Mouse (Mus musculus): ENCODE data around the gene Ccdc93.

The Ccdc93 gene

DNA sequence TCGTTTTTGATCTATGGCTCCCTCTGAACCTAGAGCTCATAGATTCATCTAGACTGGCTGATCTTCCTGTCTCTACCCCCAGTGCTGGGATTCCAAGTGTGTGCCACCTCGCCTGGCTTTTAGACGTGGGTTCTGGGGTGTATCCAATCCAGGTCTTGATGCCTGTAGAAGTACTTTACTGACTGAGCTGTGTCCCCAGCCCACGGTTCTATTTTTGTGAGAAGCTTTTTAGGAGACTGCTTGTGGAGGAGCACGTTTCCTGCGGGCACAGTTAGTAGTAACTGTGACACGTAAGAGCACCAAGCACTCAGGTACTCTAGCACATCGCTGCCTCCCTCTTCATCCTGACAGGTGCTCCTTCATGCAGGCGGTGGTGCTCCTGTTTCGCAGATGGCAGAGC lies 16.4 kb downstream of the Ccdc93 start:
- no peak for DNase-seq (ENCODE audit: low read depth, low spot score)

DNA sequence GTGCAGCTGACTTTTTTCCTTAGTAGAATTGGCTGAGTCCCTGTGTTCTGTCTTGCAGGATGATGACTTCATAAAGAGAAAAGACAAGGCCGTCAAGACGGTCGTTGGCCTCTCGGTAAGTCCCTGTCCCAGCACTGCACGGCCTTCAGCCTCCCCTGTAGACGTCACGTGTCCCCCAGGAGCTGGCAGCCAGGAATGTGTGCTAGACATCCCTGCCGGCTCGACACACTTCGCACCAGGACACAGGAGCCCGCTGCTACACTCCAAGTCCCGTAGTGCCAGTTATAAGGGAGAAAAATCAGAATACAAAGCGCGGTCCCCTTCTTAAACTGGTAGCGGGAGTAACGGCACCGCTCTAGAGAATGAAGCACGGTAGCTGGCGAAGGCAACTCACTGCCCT lies 17.3 kb downstream of the Ccdc93 start:
- DNase-seq (ENCODE audit: low read depth, low spot score), result no peak

DNA sequence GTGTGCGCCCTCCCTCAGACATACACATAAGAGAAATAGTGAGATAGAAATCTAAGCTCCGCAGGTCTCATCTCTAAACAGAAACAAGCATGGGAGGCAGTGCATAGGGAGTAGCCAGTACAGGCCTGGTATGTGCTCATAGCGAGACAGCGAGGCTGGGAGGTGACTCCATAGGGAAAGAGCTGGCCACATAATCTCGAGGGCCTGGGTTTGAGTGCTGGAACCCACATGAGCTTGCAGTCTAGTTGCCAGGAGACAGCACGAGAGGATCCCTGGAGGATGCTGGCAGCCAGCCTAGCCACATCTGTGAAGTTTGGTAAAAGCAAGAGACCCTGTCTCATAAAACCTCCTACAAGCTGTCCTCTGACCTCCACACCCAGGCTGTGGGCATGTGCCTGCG lies 20.2 kb downstream of the Ccdc93 start:
- DNase-seq (ENCODE audit: low read depth, low spot score), result no peak

DNA sequence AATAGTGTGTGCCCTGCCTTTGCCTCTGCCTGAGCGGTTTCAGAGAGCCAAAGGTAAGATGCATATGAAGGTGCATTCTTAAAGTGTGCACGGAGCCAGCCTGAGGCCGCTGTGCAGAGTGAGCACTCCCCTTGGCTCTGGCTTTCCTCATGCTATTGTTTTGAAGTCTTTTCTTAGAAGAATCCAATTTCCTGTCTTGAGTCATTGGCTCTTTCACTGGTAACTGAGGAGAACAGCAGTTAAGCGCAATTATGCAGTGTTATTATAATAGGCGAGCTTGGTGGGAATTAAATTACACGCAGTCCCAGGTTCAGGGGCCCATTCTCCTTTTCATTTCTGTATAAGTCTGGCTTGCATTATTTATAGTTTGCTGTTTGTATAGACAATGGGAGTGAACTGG lies 21.6 kb downstream of the Ccdc93 start:
- DNase-seq (ENCODE audit: low read depth, low spot score), result no peak

DNA sequence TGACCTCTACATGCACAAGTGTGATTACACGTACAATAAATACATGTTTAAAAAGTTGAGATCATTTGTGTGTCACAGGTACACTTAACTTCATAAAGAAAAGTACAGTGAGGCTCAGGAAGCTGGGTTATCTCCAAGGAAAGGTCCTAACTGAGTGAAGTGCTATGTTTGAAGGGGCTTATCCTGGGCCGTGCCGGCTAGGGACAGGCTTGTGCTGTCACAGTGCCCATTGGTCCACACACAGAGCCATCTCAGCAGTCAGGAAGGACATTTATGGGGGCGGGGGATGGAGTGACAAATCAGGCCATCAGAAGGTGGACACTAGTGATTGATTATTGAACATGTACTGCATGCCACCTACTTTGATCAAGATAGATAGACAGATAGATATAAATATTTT lies 22.2 kb downstream of the Ccdc93 start:
- no peak for DNase-seq (ENCODE audit: low read depth, low spot score)

DNA sequence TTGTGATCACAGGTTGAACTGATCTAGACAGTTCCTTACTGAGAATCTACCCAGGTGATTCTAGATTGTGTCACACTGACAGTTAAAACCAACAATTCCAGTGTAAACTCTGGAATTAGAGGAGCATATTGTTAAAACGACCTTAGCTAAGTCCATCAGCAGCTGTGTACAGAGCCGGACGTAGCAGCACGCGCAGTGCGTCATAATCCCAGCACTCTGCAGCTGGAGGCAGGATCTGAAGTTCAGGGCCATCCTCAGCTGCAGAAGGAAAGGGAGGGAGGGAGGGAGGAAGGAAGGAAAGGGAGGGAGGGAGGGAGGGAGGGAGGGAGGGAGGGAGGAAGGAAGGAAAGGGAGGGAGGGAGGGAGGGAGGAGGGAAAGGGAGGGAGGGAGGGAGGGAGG lies 24.1 kb downstream of the Ccdc93 start:
- no peak for DNase-seq (ENCODE audit: low read depth, low spot score)

DNA sequence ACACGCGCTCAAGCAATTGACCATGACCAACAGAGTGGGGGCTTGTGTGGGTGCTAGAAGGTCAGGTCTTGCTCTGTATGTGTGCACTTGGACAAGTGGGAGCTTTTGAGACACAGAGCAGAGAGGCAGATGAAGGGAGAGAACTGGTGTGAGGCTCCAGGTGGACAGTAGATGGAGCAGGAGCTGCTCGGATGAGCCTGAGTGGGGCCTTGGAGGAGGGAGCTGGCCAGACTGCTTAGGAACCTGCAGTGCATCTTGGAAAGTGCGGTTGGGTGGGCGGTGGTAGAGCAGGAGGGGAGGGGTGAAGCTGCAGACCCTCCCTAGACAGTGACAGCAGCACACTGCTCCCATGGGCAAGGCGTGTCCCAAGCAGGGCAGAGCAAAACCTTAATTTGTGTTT lies 29.2 kb downstream of the Ccdc93 start:
- DNase-seq (ENCODE audit: low read depth, low spot score), result peak; percentile 19

DNA sequence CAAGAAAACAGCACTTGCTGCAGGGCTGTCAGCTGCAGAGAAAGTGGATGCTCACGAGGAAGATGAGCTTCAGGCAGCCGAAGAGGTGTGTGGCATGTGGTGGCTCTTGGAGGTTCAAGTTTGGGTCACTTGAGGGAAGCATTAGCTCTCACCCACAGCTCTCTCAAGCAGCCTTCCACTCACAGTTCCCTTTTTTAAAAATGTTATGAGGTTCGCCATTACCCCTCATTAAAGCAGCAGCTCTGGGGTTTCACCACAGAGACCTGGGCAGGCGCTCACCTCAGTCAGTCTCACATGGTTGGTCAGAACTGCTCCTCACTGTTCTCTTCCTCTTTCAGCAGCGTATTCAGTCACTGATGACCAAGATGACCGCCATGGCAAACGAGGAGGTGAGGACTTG lies 31.0 kb downstream of the Ccdc93 start:
- no peak for DNase-seq (ENCODE audit: low read depth, low spot score)

DNA sequence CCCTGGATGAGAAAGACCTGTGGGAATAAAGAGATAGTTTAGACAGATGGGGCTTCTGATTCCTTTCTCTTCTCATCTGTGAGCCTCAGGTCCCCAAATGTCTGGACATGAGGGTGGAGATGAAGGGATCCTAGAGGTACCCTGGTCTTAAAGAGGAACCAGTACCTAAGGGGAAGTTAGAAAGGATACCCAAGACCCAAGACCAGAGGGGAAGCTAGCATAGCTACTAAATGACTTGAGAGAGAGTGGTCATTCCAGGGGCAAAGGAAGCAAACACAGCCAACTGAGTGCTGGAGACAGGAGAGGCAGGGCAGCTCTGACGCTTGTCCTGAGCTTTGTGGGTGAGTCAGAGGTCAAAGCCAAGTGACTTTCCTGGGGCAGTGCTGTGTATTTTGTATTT lies 31.8 kb downstream of the Ccdc93 start:
- DNase-seq (ENCODE audit: low read depth, low spot score), result no peak

DNA sequence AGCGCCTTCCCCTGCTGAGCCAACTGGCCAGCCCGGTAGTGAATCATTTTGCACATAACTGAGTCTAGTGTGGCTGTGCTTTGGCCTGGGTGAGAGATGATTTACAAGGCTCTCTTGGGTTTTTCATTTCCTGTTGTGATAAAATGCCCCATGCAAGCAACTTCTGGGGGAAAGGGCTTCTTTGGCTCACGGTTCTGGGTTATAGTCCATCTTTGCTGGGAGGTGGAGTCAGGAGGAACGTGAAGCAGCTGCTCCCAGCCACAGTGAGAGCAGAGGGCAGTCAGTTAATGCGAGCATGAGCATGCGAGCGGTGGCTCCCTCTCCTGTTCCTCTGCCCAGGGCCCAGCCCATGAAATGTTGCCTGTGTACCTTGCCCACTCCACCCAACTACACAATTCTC lies 33.0 kb downstream of the Ccdc93 start:
- no peak for DNase-seq (ENCODE audit: low read depth, low spot score)

DNA sequence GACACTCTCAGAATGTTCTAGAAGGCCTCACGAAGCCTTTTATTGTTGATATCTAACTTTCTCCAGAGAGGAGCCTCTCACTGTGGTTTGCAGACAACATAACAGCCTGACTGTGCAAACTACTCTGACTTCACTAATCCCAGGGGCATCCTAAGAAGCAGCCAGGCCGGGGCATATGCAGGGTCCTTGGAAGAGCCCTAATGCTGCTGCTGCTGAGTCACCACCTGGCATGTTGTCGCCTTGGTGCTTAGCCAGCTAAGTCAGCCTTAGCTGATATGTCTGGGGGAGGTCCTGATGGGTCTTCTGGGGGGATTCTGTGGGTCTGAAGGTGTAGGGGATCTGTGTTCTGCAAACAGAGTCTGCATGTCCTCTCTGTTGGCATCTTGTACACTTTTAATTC lies 35.4 kb downstream of the Ccdc93 start:
- DNase-seq (ENCODE audit: low read depth, low spot score), result peak; percentile 39

DNA sequence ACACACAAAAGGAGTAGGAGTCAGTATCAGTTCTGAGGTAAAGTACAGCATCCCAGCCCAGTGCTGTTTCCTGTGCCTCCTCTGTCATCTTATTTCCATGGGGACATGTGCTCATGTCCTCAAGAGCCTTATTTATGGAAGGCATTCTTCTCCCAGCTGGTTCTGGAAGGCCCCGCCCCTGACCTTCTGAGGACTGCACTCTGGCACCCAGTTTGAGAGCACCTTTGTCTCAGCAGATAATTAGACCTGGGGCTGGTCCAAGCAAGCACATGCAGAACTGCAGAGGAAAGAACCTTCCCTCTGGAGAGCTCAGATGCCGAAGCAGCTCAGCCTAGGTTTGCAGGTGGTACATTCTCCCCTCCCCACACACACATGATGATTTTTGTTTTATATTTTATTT lies 37.4 kb downstream of the Ccdc93 start:
- no peak for DNase-seq (ENCODE audit: low read depth, low spot score)

DNA sequence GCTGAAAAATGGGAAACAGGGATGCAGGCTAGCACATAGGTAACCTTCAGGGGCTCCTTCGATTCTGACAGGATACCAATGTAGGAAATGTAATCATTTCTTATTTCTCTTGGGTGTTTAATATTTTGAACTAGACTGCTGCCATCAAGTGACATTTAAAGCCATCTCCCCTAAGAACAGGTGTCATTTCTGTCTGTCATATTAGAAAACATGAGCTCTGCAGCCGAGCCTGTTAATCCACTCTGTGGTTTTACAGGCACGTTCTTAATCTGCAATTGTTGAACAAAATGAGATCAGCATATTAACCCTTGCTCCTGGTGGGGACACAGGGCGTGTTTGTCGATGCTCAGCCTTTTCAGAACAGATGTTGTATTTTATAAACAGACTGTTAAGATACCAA lies 40.7 kb downstream of the Ccdc93 start:
- peak; percentile 11 for DNase-seq (ENCODE audit: low read depth, low spot score)

DNA sequence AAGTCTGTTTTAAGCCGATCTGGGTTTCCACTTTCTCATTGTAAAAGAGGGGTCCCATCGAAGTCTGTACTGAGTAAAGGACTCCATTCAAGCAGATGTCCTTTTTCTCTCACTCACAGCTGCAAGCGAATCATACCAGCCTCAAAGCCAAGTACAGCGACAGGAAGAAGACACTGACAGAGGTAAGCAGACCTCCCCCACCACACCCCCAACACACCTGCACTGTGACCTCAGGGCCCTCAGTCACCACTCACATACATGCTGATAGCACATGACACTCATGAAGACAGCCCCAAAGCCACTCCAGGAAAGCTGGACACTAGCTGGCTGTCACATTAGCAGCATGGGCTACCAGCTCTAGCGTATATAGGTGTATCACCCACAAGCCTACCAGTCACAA lies 46.9 kb downstream of the Ccdc93 start:
- no peak for DNase-seq (ENCODE audit: low read depth, low spot score)

DNA sequence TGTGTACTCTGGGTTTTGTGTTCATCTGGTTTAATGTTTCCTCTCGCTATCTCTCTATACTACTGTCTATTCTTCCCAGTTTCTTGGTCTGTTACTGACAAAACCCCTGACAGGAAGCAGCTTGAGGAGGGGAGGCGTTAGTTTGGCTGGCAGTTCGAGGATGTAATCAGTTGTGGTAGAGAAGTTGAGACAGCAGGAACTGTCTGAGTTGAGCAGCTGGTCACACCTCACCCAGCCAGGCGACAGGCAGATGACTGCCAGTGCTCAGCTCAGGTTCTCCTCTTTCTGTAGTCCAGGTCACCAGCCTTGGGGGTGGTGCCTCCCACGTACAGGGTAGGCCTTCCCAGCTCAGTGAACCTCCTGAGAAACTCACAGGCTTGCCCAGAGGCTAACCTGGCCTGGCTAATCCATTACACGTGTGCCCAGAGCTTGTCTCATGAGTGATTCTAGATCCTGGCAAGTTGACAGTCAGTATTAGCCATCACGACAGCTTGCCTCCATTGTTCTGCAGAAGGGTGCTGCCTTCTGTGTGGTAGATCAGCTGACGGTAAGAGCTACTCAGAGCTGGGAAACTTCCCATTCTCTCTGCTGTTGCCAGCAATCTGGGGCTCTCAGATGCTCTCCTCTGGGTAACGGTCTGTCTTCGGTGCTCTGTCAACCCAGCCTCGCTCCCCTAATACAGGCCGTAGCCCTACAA lies 47.6 kb downstream of the Ccdc93 start:
- DNase-seq (ENCODE audit: low read depth, low spot score), result no peak

DNA sequence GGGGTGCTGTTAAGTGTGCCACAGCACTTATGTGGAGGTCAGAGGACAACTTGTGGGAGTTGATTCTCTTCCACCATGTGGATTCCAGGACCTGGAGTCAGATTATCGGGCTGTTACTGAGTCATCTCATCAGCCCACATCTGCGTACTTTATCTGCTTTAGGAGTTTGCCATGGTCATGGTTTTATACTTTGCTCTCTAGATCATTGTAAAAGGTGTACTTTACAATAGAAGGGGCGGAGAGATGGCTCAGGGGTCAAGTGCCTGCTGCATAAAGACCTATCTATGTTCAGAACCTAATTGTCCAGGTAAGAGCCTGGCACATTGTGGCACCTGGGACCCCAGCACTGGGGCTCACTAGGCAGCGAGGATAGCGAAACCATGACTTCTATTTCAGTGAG lies 48.6 kb downstream of the Ccdc93 start:
- DNase-seq (ENCODE audit: low read depth, low spot score), result no peak

DNA sequence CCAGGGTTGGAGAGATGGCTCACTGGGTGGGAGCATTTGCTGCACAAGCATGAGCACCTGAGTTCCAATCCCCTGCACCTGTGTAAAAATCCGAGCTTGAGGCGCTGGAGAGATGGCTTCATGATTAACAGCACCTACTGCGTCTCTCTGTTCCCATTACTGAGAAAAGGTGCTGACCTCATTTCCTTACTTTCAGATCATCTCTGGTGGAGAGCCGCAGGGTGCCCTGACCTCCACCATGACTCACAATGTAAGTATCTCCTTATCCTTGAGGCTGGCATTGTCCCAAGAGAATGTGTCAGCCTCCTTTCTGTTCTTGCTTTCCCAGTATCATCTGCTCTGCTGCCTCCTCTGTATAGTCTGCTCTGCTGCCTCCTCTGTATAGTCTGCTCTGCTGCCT lies 52.2 kb downstream of the Ccdc93 start:
- no peak for DNase-seq (ENCODE audit: low read depth, low spot score)

DNA sequence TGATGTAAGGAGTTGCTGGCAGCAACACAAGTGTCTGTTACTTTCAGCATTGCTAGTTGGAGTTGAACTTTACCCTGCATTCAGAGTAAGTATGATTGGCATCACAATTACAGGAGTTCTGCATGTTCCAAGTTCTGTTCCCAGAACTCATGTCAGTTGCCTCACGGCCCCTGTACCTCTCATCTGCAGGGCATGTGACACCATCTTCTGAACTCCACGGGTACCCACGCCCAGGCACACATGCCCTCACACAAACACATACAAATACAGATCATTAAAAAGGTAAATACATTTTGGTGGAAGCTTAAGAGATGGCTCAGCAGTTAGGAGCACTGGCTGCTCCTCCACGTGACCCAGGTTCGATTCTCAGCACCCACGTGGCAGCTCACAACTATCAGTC lies 56.0 kb downstream of the Ccdc93 start:
- DNase-seq (ENCODE audit: low read depth, low spot score), result no peak

DNA sequence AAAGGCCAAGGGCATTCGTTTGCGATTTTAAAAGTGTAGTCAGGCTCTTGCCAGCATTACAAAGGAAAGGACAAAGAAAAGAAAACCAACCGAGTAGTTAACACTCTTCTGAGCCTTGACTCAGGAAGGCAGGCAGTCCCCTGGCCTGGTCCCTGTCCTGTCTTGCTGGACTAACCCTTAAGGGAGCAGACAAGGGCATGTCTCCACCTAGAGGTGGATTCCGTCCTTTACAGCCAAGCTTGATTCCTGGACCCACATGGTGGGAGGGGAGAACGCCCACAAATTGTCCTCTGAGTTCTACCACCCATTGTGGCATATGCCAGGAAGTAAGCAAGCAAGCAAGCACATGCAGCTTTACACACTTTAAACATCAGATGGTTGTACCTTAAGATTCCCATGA lies 59.4 kb downstream of the Ccdc93 start:
- peak; percentile 57 for DNase-seq (ENCODE audit: low read depth, low spot score)

DNA sequence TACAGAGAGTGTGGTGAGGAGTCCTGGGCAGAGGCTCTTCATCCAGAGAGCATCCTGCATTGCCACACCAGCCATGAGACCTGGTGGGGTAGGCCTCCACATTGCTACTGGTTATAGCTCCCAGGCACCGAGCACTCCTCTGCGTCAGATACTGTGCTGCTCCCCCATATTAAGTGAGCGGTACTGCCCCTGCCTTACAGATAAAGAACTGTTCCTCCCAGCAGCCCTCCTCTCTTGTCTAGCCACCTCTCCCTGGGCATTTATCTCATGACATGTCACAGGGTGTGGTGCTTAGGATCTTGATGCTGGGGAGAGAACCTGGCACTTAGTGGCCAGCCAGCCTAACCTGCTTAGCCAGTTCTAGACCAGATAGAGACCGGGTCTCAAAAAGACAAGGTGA lies 66.2 kb downstream of the Ccdc93 start:
- no peak for DNase-seq (ENCODE audit: low read depth, low spot score)

DNA sequence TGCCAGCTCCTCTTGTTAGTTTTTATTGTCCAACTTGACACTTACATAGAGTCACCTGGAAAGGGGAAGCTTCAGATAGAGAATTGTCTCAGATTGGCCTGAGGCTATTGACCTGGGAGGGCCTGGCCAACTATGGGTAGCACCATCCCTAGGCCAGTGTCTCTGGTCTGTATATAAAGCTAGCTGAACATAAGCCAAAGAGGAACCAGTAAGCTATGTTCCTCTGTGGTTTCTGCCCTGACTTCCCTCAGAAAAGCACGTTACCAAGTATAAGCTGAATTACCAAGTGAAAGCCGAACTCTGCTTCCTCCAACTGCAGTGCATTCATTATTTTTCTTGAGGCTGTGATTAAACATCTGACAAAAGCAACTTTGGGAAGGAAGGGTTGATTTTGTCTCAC lies 77.9 kb downstream of the Ccdc93 start:
- DNase-seq (ENCODE audit: low read depth, low spot score), result no peak

DNA sequence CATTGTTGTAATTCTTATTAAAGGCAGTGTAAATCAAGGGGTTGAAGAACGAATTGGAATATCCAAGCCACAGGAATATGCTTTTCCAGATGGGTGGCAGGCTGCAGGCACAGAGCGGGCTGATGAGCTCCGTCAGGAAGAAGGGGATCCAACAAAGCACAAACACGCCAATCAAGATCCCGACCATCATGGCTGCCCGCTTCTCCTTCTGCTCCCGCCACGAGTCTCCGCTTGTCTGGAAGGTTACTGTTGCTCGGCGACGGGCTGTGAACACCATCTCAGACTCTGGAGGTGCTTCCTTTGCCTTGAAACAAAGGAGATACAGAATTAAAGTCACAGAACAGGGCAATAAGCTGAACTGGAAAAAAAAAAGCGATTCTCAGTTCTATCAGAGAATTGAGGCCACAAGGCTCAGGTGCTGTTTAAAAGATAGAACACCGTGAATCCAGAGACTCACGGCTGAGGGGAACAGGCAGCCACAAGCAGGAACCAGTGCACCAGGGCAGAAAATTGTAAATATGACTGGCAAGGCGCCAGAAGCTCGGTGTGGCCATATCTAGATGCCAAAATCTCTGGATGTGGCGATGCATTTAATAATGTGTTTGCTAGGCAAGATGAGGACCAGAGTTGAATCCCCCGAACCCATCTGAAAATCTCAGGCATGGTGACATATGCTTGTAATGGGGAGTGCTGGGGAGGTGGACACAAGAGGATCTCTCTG lies 79.7 kb downstream of the Ccdc93 start:
- DNase-seq (ENCODE audit: low read depth, low spot score), result no peak

DNA sequence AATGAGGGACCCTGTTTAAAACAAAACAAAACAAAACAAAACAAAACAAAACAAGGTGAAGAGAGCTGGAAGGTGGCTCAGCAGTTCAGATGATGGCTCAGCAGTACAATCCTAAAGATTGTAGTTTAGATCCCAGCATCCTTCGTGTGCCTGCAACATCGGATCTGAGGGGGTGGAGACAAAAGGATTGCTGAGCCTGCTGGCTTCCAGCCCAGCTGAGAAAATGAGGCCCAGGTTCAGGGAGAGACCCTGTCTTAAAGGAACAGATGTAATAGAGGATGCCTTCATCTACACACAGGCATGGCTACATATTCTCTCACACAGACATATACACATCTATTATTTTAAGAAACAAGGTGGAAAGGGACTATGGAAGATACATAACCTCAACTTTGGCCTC lies 80.3 kb downstream of the Ccdc93 start:
- DNase-seq (ENCODE audit: low read depth, low spot score), result no peak

DNA sequence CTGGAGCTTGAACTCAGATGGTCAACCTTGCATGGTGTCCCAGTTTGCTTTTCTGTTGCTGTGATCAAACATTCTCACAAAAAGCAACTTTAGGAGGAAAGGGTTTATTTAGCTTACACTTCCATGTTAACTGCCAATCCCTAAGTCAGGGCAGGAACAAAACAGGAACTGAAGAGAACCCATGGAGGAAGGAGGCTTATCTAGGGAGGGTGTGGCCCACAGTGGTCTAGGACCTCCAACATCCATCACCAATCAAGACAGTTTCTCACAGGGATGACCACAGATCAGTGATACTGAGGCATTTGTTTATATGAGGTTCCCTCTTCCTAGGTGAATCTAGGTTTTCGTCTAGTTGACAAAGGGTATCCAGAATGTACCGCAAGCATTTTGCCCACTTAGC lies 81.1 kb downstream of the Ccdc93 start:
- DNase-seq (ENCODE audit: low read depth, low spot score), result no peak
